Mouse (Mus musculus) liver, embryonic 14.5 days (tissue): ENCODE data around the gene Dicer1. TPM values are rescaled to one million over a fixed set of nuclear protein-coding genes. Genes with fewer than 3 reads are reported as not detected.

Experiments
- ATAC-seq: fragments of 200-750 bp; cut with Nextera tagmentation; 2 replicates; pipeline ENCODE4 v1.8.0; 2017; ENCODE audit warnings: moderate number of reproducible peaks, mild to moderate bottlenecking, moderate library complexity; ENCODE audit not compliant: insufficient read depth
- DNase-seq, 3 experiments: peaks; one replicate each; pipeline ENCODE4 v3.0.0-alpha.2; 2012 to 2013; ENCODE audit warnings: low read depth in 3 of 3, low spot score in 3 of 3
- H3K27ac ChIP-seq: fragments of 300-500 bp; sonication (generic); 2 replicates; pipeline ENCODE4 v1.5.1; 2014; ENCODE audit warnings: moderate library complexity, mild to moderate bottlenecking, control low read depth, inconsistent platforms
- H3K27me3 ChIP-seq: fragments of 300-500 bp; sonication (generic); 2 replicates; pipeline ENCODE4 v1.6.1; 2014; ENCODE audit warnings: mild to moderate bottlenecking, low read length, moderate library complexity; ENCODE audit not compliant: control insufficient read depth, insufficient read depth
- H3K36me3 ChIP-seq: fragments of 300-500 bp; sonication (generic); replicated peaks from 2 replicates; pipeline ENCODE4 v1.6.1; 2014; ENCODE audit warnings: low read depth; ENCODE audit not compliant: control insufficient read depth, insufficient read depth
- H3K4me1 ChIP-seq, 2 experiments: fragments of 200-500 bp in 1 of 2; fragments of 300-500 bp in 1 of 2; sonication (generic) in 1 of 2; replicated peaks; 2 replicates each; pipeline ENCODE4 v1.6.1; 2012 to 2014; ENCODE audit warnings: antibody characterized with exemption in 1 of 2, inconsistent platforms in 1 of 2, low read length in 1 of 2; ENCODE audit not compliant: control insufficient read depth in 2 of 2, insufficient read depth in 2 of 2
- H3K4me2 ChIP-seq: fragments of 300-500 bp; sonication (generic); 2 replicates; pipeline ENCODE4 v1.6.1; 2014; ENCODE audit warnings: low read depth, mild to moderate bottlenecking, control low read depth, moderate library complexity
- H3K4me3 ChIP-seq, 2 experiments: fragments of 200-500 bp in 1 of 2; fragments of 300-500 bp in 1 of 2; sonication (generic) in 1 of 2; 2 replicates each; pipeline ENCODE4 v1.5.1; 2012 to 2014; ENCODE audit warnings: low read depth in 2 of 2, low read length in 2 of 2, mild to moderate bottlenecking in 2 of 2, control low read depth in 1 of 2, inconsistent platforms in 1 of 2, moderate library complexity in 1 of 2; ENCODE audit not compliant: insufficient read depth in 1 of 2
- H3K9ac ChIP-seq: fragments of 300-500 bp; sonication (generic); replicated peaks from 2 replicates; pipeline ENCODE4 v1.6.1; 2014; ENCODE audit warnings: mild to moderate bottlenecking, control low read depth, moderate library complexity
- H3K9me3 ChIP-seq: fragments of 300-500 bp; sonication (generic); 2 replicates; pipeline ENCODE4 v1.6.1; 2016; ENCODE audit warnings: low read length, mixed read lengths; ENCODE audit not compliant: control insufficient read depth
- CTCF ChIP-seq: IDR thresholded peaks from 2 replicates; pipeline ENCODE4 v1.5.1; 2016; ENCODE audit warnings: antibody characterized with exemption, low read depth, control low read depth
- EP300 ChIP-seq: IDR thresholded peaks from 2 replicates; pipeline ENCODE4 v1.6.1; 2016; ENCODE audit warnings: antibody characterized with exemption, low read depth
- WGBS: fragments of 180-500 bp; shearing (Covaris S2); extraction: QIAGEN DNeasy Blood & Tissue Kit; methylation state at CpG from one replicate; pipeline ENCODE4 v1.1.7; 2014; ENCODE audit not compliant: insufficient replicate concordance; 5-methylcytosine and 5-hydroxymethylcytosine counted together
- polyA plus RNA-seq, 2 experiments: library from polyadenylated mRNA; depleted of rRNA in 1 of 2; stranded (reverse) in 1 of 2; unstranded in 1 of 2; fragments of >200 nt; fragmentation: Nextera tagmentation in 1 of 2; extraction: Ambion mirVana in 1 of 2; gene quantifications; 2 replicates each; pipeline versions ENCODE4 v1.2.1 to v1.2.3; 2012 to 2014

Gene Dicer1
- polyA plus RNA-seq, 2 experiments = 5.9 to 6.4 TPM

GRCm38 (mm10) chr12:104684411-104684931 lies 67.3 kb downstream of the Dicer1 start:
- H3K27ac ChIP-seq = no peak overlapping the region
- no peak overlapping the region for H3K4me3 ChIP-seq
- no peak overlapping the region for H3K9ac ChIP-seq
- DNase-seq = no peak
- no peaks in the 10 kb centered on the region for H3K4me1 ChIP-seq
- 57% methylated on average over 8 of the region's 8 CpGs for WGBS
- no peak overlapping the region for H3K4me2 ChIP-seq
- TF ChIP-seq CTCF (no peak), EP300 (no peak)
- peaks cover 3% of the 10 kb centered on the region for H3K36me3 ChIP-seq
- H3K9me3 ChIP-seq = no peaks in the 10 kb centered on the region
- ATAC-seq = no peak
- no peaks in the 10 kb centered on the region for H3K27me3 ChIP-seq

- TF ChIP-seq EP300 = no peak
- TF ChIP-seq CTCF = no peak
- Histone ChIP-seq H3K27me3 (no peaks in the 10 kb centered on the region), H3K9me3 (no peaks in the 10 kb centered on the region), H3K4me2 (no peak overlapping the region), H3K4me1 (no peaks in the 10 kb centered on the region), H3K9ac (no peak overlapping the region), H3K4me3 (no peak overlapping the region), H3K27ac (no peak overlapping the region), H3K36me3 (no peaks in the 10 kb centered on the region)
- ATAC-seq (no peak), DNase-seq (no peak)
- WGBS = 82% methylated on average over 8 of the region's 8 CpGs
Observed at GRCm38 (mm10) chr12:104679819-104680132, 72.0 kb downstream of the Dicer1 start.

DNA sequence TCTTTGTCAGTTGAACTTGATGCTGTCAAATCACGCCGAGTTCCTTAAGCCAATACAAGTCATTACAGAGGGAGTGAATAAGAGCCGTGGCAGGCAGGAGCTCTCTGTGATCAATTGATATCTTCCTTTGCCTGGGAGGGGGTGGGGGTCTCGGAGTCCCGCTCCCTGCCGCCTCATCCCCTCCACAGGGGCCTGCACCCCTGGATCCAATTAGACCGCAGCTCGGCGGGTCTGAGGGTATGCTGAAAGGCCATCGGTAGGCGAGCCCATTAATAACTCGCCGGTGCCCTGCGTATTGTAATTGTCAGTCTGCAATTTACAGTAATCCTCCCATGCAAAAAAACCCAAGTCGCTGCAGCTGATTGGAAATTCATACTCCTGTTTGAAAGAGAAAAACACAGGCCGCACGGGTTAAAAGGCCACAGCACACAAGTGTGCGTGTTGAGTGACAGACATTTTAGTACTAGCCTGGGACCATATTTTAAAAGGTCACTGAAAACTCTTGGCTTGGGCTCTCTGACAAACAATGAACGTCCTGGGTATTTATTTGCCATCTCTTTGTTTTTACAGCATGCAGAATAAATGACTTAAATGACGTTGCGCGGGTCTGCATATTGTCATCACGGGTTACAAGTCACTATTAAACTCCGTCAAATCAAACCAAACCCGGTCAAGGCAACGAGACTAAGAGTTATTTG lies 72.5 kb downstream of the Dicer1 start:
- no peak overlapping the region for H3K27ac ChIP-seq

GRCm38 (mm10) chr12:104678462-104678861 lies 73.3 kb downstream of the Dicer1 start:
- no peaks in the 10 kb centered on the region for H3K4me1 ChIP-seq
- H3K9me3 ChIP-seq = no peaks in the 10 kb centered on the region
- TF ChIP-seq EP300 = no peak
- no peak for TF ChIP-seq CTCF
- 70% methylated on average over 13 of the region's 14 CpGs for WGBS
- no peaks in the 10 kb centered on the region for H3K27me3 ChIP-seq
- H3K36me3 ChIP-seq = no peaks in the 10 kb centered on the region
- no peak for DNase-seq
- no peak overlapping the region for H3K9ac ChIP-seq
- no peak for ATAC-seq
- no peak overlapping the region for H3K4me2 ChIP-seq
- no peak overlapping the region for H3K4me3 ChIP-seq
- no peak overlapping the region for H3K27ac ChIP-seq

More for the DNA sequence above, 72.5 kb downstream of the Dicer1 start:
- H3K4me1 ChIP-seq = no peaks in the 10 kb centered on the region
- no peaks in the 10 kb centered on the region for H3K9me3 ChIP-seq
- DNase-seq (no peak), ATAC-seq (no peak)
- no peak overlapping the region for H3K4me2 ChIP-seq
- no peaks in the 10 kb centered on the region for H3K27me3 ChIP-seq
- no peak overlapping the region for H3K4me3 ChIP-seq
- no peak for TF ChIP-seq EP300
- no peak for TF ChIP-seq CTCF
- WGBS = 70% methylated on average over 26 of the region's 26 CpGs
- no peaks in the 10 kb centered on the region for H3K36me3 ChIP-seq
- no peak overlapping the region for H3K9ac ChIP-seq

- no peak overlapping the region for H3K4me3 ChIP-seq
- WGBS = 64% methylated on average over 9 of the region's 9 CpGs
- no peaks in the 10 kb centered on the region for H3K36me3 ChIP-seq
- H3K9me3 ChIP-seq = no peaks in the 10 kb centered on the region
- no peaks in the 10 kb centered on the region for H3K4me1 ChIP-seq
- ATAC-seq (no peak), DNase-seq (no peak)
- no peak overlapping the region for H3K9ac ChIP-seq
- H3K27me3 ChIP-seq = no peaks in the 10 kb centered on the region
- TF ChIP-seq CTCF (no peak), EP300 (no peak)
- no peak overlapping the region for H3K27ac ChIP-seq
- no peak overlapping the region for H3K4me2 ChIP-seq
Observed at GRCm38 (mm10) chr12:104677371-104677924, 74.3 kb downstream of the Dicer1 start.
